Comparison of ENCODE assay signal across 24 mouse cellular contexts in genomic region chr1:138538217-138538616, GRCm38 (mm10).
DNase-seq lines count a peak whose midpoint lies in the region; ATAC-seq and TF ChIP-seq lines count a peak whose summit lies in the region.
"Had no signal": no experiment of that assay in that cellular context is flagged by ENCODE, and none has a peak within 500 bp of the region (broad histone marks: within the 10 kb centered on the region; RNA-seq: fewer than 3 reads in every experiment).

No protein-coding gene starts in this region.

- H3K79me2 ChIP-seq in CH12.LX (replicated peaks; ENCODE audit: control insufficient read depth, extremely low read depth, insufficient read depth, poor library complexity, severe bottlenecking): peaks cover 34% of the 10 kb centered on the region

- TF ChIP-seq RAD21 in CH12.LX (IDR thresholded peaks at IDR 0.05; ENCODE audit: low read depth, low read length): no peak

- H3K4me2 ChIP-seq in limb, embryonic 11.5 days (ENCODE audit: low read depth, severe bottlenecking): no peak overlapping the region
- no peak overlapping the region for H3K4me2 ChIP-seq in CH12.LX (ENCODE audit: insufficient read depth, low read depth, poor library complexity, severe bottlenecking)
- H3K4me2 ChIP-seq: embryonic facial prominence, embryonic 13.5 days; embryonic facial prominence, embryonic 15.5 days; forebrain, embryonic 12.5 days had no signal

- TF ChIP-seq EP300 in CH12.LX (IDR thresholded peaks at IDR 0.05; ENCODE audit: low read length): no peak

- no peak overlapping the region for H3K27ac ChIP-seq in limb, embryonic 11.5 days (replicated peaks; ENCODE audit: low read depth, low read length)
- no peak overlapping the region for H3K27ac ChIP-seq in limb, embryonic 10.5 days
- H3K27ac ChIP-seq in CH12.LX (ENCODE audit: insufficient read depth, low read depth): no peak overlapping the region
- H3K27ac ChIP-seq: embryonic facial prominence, embryonic 13.5 days; embryonic facial prominence, embryonic 15.5 days; forebrain, embryonic 10.5 days; forebrain, embryonic 12.5 days had no signal

- H3K9me3 ChIP-seq in limb, embryonic 11.5 days (ENCODE audit: control insufficient read depth, low read length): no peaks in the 10 kb centered on the region
- no peaks in the 10 kb centered on the region for H3K9me3 ChIP-seq in limb, embryonic 10.5 days (replicated peaks)
- H3K9me3 ChIP-seq in CH12.LX (replicated peaks; ENCODE audit: low read length): no peaks in the 10 kb centered on the region
- H3K9me3 ChIP-seq: embryonic facial prominence, embryonic 13.5 days; embryonic facial prominence, embryonic 15.5 days; forebrain, embryonic 10.5 days; forebrain, embryonic 12.5 days had no signal

- in situ Hi-C loops in CH12.LX (cut with MboI; ENCODE audit: low pct_ligation_motif_present, low pct_unique_long_range_greater_than_20kb, low sequenced_read_pairs): no loop called here

- H3K27me3 ChIP-seq in limb, embryonic 11.5 days (ENCODE audit: control insufficient read depth, insufficient read depth, low read length): no peaks in the 10 kb centered on the region
- H3K27me3 ChIP-seq in limb, embryonic 10.5 days (ENCODE audit: low read depth, poor library complexity, severe bottlenecking): no peaks in the 10 kb centered on the region
- no peaks in the 10 kb centered on the region for H3K27me3 ChIP-seq in CH12.LX (replicated peaks)
- H3K27me3 ChIP-seq: embryonic facial prominence, embryonic 13.5 days; embryonic facial prominence, embryonic 15.5 days; forebrain, embryonic 12.5 days had no signal

- no peak overlapping the region for H3K4me3 ChIP-seq in limb, embryonic 11.5 days (ENCODE audit: low read depth, low read length)
- H3K4me3 ChIP-seq in limb, embryonic 10.5 days: no peak overlapping the region
- no peak overlapping the region for H3K4me3 ChIP-seq in CH12.LX (replicated peaks in 1 of 3; ENCODE audit: low read depth in 2 of 3, low read length in 2 of 3, poor library complexity in 1 of 3)
- H3K4me3 ChIP-seq: embryonic facial prominence, embryonic 13.5 days; embryonic facial prominence, embryonic 15.5 days; erythroblast, embryonic 14.5 days; forebrain, embryonic 10.5 days; forebrain, embryonic 12.5 days had no signal

- H3K9ac ChIP-seq in limb, embryonic 11.5 days (ENCODE audit: low read length): no peak overlapping the region
- H3K9ac ChIP-seq in CH12.LX (ENCODE audit: insufficient read depth, low read depth): no peak overlapping the region
- H3K9ac ChIP-seq: embryonic facial prominence, embryonic 13.5 days; embryonic facial prominence, embryonic 15.5 days; forebrain, embryonic 12.5 days had no signal

- DNase-seq in limb, embryonic 11.5 days (ENCODE audit: low spot score): no peak
- no peak for DNase-seq in limb, embryonic 10.5 days (ENCODE audit: low spot score)
- DNase-seq in A20 (ENCODE audit: low read depth, low spot score) (peak; percentile 53), CH12.LX (ENCODE audit: extremely low read depth) (no peak)
- DNase-seq in right cerebral cortex, postnatal 4 days: no peak
- no peak for DNase-seq in kidney, postnatal 4 days
- DNase-seq: adrenal gland, adult 2 months; adrenal gland, postnatal 10 days; adrenal gland, postnatal 25 days; B cell, adult 2 months; cerebellum, adult 11 months; cerebellum, adult 18-20 months; cerebellum, adult 8-10 months; cerebellum, adult 9-11 months; cerebellum, postnatal 14 days; cerebellum, postnatal 36 days; embryo, embryonic 11 days had no signal

- ATAC-seq in limb, embryonic 11.5 days (ENCODE audit: insufficient number of reproducible peaks, low FRiP score, low TSS enrichment, low read depth): peak; percentile 60; the same call in 1 of the 2 replicates
- ATAC-seq: CD4-positive, CD25-positive, alpha-beta regulatory T cell, adult 4 months; forebrain, embryonic 16.5 days had no signal

- dilution Hi-C loops in CH12.LX (cut with MboI; ENCODE audit: extremely low pct_ligation_motif_present, extremely low pct_unique_long_range_greater_than_20kb, low sequenced_read_pairs): no loop called here

- H3K4me1 ChIP-seq in limb, embryonic 11.5 days (ENCODE audit: control insufficient read depth, insufficient read depth, low read length): peaks cover 8% of the 10 kb centered on the region; the same call in 1 of the 2 replicates
- H3K4me1 ChIP-seq in limb, embryonic 10.5 days: peaks cover 49% of the 10 kb centered on the region
- peaks cover 12 to 54% of the 10 kb centered on the region in 2 experiments for H3K4me1 ChIP-seq in CH12.LX (ENCODE audit: control insufficient read depth in 1 of 2, insufficient read depth in 2 of 2)

- TF ChIP-seq POLR2A in CH12.LX (IDR thresholded peaks at IDR 0.05; ENCODE audit: low read depth, low read length): no peak

- no peaks in the 10 kb centered on the region for H3K36me3 ChIP-seq in limb, embryonic 11.5 days (ENCODE audit: control insufficient read depth, insufficient read depth, low read length)
- no peaks in the 10 kb centered on the region for H3K36me3 ChIP-seq in limb, embryonic 10.5 days
- H3K36me3 ChIP-seq in CH12.LX (replicated peaks in 1 of 2; ENCODE audit: control insufficient read depth in 1 of 2, insufficient read depth in 1 of 2, low read length in 1 of 2): peaks cover 5 to 38% of the 10 kb centered on the region in 2 experiments
- H3K36me3 ChIP-seq: embryonic facial prominence, embryonic 13.5 days; embryonic facial prominence, embryonic 15.5 days; forebrain, embryonic 10.5 days; forebrain, embryonic 12.5 days had no signal

- TF ChIP-seq CTCF in CH12.LX (conservative IDR thresholded peaks at IDR 0.05 in 1 of 2, IDR thresholded peaks at IDR 0.05 in 1 of 2; ENCODE audit: low read depth in 2 of 2, low read length in 2 of 2): no peak

TF ChIP-seq in CH12.LX, 34 proteins besides CTCF, POLR2A, EP300 and RAD21:
- TF ChIP-seq TCF12 (IDR thresholded peaks at IDR 0.05; ENCODE audit: low read depth, low read length) (peak; percentile 85), SMC3 (IDR thresholded peaks at IDR 0.05; ENCODE audit: low read depth, low read length) (no peak)
